Mouse (Mus musculus) adrenal gland, postnatal 25 days (tissue): Measurements from ENCODE around the gene 4930523C07Rik. TPM values are rescaled to one million over a fixed set of nuclear protein-coding genes. Genes with fewer than 3 reads are reported as not detected.

ENCODE experiments used
- DNase-seq: peaks from one replicate; pipeline ENCODE4 v3.0.0; 2021; ENCODE audit warnings: mixed read lengths
- total RNA-seq: library from RNA; stranded (reverse); gene quantifications from 2 replicates; pipeline ENCODE4 v1.2.3, GENCODE M21; 2021

4930523C07Rik gene
- total RNA-seq, 1 experiment from 2014 or later, result 8.7 TPM

DNA sequence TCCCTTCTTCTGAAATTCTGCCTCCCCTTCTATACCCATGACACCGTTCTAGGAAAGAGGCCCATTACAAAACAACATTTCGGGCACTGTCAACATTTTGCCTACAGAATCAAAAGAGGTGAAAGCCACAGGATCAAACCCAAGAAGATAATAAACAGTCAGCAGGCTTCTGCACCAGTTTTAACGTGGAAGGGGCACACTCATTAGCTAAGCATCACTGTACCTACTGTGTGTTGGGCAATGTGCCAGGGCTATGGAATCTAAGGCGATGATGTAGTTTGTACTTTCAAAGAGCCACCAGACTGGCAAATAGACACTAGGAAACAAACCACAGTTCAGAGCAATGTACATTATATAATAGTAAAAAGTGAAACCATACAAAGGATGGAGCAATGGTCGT, 1.8 kb downstream of the 4930523C07Rik start:
- no peak for DNase-seq

DNA sequence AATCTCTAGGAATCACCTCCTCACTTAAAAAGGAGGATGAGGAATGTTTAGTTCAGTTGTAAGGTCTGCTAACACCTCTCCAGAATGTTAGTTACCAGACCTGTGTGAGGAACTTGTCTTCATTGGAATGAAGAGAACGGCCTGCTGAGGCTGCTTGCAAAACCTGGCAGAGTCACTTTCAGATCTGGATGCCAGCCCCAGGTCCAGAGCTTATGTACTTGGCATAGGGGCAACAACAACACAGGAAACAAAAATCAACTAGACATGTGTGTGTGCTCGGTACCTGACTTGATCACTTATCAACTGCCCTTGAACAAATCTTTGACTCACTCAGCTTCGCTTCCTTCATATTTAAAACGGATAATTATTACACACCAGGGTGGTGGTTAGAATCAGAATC, 2.6 kb downstream of the 4930523C07Rik start:
- peak; percentile 10 for DNase-seq

DNA sequence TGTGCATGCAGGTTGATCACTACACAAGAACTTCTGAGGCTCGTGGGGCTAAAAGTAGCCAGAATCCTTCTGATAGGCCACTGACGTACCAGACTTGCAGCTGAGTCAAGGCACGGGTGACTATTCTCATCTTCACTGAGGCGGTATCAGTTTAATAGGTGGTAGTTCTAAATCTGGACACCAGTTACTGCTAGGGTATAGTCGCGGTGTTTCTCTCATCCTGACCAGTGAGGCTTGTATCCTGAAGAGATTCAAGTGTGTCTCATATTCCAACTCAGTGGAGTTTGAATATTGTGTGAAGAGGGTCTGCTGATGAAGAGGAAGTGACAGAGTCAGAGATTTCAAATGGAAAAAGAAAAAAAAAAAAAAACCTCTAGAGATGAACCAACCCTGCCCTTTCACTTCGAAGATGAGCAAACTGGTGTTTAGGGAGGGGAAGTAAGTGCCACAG, 3.3 kb downstream of the 4930523C07Rik start:
- no peak for DNase-seq

DNA sequence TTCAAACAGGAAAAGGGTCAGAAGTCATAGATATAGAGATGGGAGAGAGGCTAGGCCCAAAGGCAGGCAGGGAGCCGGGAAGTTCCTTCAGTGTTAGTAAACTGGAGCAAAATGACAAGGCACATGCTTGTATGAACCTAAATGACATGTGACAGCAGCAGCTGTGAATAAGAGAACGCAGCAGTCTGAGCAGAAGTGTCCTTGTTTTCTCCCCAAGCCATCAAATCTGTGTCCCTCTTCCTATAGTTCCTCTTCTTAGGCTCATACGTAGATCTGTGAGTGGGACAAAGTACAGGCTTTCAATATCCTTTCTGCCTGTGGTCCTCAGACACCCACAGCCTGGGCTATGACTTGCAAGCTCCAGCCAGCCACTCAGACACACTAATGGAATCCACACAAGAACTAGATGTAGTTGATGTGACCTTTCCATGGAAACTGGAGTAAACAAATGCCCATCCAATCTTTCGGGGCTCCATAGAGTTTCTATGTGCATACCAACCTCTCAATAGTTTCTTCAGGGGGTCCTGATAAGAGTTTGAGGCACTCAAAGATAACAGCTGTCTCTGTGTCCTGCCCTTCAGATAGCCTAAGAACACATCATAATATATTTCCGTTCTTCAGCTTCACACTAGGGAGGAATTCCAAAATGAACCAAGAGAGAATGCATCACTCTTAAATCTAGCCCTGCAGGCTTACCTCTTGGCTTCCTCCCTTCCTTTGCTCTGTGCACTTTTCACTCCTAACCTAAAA, 5.1 kb downstream of the 4930523C07Rik start:
- DNase-seq, result no peak

DNA sequence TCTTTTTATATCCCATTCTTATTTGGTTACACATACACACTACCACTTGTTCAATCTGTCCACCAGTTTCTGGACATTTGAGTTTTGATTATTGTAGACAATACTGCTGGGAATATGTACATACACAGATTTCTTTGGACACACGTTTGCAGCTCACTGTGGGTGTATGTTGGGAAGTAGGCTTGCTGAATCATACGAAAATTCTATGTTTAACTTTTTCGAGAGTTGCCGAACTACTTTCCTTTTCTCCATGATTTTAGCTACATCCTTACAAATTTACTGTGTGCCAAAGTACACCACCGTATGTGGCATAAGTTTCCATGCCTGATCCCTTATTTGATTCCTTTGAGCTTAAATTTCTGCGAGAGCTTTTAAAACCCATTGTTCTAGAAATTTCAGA, 6.7 kb downstream of the 4930523C07Rik start:
- no peak for DNase-seq

DNA sequence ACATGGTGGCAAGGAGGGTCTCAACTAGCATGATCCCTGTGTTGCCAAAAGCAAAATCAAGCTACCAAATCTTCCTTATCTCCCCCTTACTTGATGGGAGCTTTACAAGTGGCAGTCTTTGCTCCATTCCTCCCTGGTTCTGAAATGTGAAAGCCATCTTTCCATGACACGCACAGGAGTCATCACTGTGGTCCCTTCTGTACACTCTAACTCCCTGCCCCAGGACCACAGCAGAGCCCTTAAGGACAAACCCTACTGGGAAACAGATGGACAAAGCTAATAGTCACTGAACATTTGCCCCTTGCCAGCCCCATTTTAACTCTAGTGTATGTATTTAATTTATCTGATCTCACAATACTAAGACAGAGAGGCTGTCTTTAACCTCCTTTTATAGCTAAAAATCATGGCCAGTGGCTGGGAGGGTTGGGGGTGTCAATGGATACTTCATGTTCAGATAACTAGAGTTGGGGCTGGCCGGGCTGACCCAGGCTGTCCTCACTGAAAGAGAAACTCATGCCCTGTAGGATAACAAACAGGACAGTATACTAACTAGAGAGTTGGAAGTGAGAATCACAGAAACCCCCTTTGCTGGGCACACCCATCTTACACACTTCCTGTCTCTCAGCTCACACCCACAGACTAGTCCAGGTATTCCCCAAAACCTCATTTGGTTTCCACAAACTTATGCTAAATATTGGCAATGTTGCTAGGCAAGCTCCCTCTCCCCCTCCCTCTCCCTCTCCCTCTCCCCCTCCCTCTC, 8.6 kb downstream of the 4930523C07Rik start:
- DNase-seq, result no peak

DNA sequence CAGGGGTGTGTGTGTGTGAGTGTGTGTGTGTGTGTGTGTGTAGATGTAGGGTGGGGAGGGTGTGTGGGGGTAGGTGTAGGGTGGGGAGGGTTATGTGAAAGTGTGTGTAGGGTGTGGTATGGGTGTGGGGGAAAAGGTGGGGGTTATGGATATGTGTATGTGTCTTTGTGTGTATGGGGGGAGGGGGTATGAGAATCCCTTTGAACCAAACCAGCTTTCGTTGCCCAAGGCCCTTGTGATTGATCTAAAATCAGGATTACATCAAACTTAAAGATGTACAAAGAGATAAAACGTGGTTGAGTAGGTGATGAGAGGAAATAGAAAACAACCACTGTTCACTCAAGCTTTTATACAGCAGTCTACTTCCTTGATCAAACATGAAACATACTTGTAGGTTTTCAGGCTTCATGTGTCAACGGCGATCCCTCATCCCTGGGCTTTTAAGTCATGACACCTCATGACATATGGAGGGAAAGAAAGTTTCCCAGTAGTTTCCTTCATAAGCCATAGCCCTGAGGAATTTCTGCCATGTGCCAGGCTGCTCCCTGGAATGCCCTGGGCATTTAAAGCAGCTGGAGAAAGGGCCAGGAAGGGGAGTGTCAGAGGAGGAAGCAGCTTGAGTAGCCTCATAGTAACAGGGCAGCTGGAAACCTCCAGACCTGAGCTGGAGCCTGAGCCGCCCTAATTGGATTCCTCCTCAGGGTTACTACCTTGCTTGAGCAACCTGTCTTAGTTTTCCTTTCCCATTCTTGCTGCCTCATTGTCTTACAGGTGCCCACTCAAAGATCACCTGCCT, 9.5 kb downstream of the 4930523C07Rik start:
- no peak for DNase-seq

DNA sequence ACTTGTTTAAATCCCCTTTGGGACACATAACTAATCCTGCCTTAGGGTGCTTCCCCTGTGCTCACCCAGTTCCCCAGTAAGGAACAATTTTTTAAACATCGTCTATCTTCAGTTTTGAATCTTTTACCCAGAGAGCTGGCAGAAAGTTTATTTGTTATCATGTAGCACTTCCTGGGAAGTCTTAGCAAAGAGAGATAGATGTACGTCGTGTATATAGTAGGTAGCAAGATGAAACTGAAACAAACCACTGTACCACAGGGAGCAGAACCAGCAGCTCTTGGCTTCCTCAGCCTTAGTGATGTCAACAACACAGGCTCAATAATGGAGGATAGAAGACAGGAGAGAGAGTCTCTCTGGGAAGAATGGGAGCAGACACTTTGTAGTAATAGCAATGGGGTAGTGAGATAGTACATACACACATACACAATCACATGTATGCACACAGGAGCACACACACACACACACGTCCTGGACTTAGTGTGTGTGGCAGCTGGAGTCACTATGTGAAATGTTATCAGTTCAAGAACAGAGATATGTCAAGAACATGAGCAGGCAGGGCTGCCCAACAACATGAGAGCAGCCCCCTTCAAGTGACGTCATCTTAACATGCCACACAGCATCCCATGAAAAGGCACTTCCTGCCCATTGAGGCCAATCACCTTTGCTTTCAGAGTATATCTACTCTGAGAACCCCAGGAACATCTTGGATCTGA, 10.3 kb downstream of the 4930523C07Rik start:
- DNase-seq, result no peak

DNA sequence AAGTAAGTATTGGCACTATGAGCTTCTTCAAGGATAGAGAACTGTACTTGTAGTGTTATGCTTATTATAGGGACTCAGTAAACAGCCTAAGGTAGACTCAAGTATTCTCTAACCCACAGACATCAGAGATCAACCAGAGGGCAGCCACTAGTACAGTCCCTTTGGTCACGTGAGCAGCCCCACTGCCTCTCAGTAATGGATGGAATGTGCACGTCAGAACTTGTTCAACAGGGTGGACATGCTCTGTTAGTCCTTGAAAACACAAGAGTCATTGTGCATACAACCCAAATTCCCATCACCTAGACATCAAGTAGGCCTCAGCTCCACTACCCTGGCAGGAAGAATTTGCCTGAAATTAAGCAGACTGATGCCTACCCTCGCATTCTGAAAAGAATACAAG, 13.5 kb downstream of the 4930523C07Rik start:
- no peak for DNase-seq

DNA sequence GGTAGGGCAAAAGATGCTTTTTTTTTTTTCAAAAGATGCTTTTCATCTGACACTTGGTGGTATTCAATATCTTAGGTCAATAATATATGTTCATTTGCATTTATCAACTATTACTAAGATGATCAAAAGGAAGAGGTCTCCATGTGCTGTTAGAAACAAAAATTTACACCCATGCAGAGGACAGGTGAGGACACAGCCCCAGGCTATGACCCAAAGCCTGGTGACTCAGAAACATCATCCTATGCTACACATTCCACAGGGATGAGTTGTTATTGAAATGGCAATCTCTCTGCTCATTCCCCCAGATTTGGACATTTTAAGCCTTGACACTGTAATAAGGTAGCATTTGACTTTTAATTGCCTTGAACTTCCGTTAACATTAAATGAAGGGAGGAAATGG, 15.7 kb downstream of the 4930523C07Rik start:
- no peak for DNase-seq

DNA sequence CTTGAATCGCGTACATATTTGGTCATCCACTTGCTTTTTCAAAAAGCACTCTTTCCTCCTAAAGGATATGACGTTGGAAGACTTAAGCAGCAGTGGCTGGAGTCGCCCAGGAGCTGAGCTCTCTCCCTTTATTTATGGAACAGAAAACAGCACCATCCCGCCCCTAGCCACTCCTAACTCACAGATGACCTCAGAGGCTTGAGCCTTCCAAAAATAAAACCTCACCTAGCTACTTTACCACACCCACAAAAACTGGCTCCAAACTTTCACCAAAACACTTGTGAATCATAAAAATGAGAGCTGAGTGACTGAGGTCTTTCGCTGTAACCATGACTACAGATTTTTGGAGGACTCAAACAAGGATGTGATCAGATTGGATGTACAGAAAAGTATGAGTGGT, 16.4 kb downstream of the 4930523C07Rik start:
- no peak for DNase-seq

DNA sequence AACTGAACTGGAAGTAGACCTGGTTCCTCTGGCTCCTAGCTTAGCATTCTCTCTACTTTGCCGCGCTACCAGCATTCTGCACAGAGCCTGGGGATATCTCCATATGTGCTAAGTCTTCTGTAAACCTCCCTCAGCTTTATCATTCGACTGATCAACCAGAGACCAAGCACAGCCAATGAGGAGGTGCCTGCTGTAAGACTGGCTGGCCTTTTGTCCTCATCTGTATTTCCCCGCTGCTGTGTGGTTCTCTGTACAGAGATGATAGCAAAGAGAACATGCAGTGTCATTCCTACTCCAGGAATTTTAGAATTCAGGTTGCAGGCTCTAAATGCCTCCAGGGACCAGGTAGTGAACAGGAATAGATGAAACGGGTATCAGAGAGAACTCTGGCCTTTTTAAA, 17.1 kb downstream of the 4930523C07Rik start:
- no peak for DNase-seq

DNA sequence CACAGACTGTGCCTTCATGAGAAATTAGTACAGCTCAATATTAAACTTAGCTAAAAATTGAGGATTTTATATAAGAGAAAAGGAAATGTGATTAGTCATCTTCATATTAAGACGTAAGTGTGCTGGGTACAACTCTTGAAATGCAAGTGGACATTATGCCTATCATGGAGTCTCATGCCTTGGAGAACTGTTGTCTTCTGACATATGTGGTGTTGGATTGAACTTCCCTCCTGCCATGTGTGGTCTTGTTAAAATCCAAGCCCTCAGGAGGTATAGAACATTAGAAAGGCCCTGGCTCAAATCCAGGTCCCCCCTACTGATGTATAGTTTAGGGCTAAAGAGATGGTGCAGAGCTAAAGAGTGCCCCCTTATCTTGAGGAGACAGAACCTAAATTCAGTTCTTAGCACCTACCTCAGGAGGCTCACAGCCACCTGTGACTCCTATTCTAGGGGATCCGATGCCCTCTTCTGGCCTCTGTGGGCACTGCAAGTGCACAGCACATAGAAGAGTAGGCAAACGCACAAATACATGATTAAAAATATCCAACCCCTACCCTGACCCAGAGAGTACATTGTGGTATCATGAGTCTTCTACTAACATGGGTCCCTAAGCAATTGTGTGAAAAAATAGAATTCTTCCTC, 17.7 kb downstream of the 4930523C07Rik start:
- DNase-seq, result peak; percentile 43

DNA sequence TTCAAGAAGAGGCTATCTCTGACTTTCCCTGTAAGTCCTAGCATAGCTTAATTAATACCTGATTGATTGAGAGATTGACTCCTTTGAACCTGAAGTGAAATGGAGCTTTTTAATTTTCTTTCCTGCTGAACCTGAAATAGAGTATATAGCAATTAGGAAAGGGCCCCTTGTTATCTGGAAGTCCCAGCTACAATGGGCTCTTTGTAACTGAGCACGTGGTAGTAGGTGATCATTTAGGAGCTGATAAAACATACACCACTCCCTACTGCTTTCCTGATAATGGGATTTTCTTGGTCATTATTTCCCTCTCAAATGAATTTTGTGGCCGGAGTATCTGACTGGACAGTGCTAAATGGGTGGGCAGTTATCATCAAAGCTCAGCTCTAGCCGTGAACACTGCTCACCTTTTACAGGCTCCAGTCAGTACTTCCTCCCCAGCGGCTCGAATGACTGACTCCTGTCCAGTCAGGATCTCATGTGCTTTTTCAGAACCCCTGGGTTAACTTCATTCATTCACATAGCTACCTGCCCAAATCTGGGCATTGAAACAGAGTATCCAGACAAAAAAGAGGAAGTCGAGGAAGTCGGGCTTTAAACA, 20.5 kb downstream of the 4930523C07Rik start:
- DNase-seq, result no peak

DNA sequence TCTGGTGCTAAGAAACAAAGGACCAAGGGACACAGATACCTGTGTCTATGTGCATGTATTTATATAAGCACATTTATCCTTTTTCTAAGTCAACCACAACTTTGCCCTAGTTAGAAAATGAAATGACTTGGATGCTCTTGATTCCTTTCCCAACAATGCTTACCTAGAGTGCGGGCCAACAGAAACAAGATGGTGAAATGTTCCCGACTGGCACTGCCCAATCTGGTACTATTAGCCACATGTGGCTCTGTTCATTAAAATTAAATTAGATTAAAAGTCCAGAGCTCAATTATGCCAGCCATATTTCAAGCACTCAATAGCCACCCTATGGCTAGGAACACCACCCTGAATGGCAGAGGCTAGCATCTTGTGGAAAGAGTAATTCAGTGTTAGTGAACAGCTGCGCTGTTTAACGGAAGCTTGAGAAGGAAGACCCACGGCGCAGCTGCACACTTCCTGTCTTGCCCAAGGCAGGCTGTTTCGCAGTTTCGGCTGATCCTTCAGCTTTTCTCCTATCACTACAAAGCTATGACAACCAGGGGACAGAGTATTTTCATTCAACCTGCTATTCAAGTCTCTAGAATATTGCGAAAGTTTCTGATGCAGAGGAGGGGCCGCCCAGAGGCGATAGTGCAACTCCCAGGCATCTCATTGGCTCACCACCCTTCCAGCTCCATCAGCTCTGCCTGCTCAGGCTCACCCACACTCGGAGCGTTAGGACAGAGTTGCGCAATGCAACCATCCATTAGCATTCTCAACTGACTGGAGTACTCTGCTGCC, 34.9 kb downstream of the 4930523C07Rik start:
- DNase-seq, result peak; percentile 36

DNA sequence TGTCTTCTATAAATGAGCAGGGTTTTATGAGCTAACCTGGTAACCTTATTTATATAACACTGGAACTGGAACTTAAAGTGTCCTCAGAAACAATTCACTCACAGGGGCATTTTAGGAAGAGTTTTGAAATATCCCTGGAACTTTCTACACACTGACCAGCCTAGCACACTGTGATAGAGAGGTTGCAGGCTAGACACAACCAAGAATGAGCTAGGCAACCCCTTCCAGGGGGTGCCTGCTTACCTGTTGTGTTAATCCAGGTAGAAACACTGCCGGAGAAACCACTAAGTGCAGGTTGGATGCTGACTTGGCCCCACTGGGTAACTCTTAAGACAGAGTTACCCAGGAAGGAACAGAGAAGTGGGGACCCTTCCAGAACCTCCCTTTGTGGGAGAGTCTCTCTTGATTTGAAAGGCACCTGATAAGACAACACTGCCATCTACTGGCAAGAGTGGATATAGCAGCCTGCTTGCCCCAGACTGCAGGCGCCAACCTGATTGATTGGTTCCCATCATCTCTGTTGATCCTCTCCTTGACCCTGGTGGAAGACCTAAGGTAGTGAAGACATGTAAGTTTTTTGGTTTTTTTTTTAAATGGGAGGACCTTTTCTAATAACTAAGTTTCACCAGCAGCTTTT, 36.7 kb downstream of the 4930523C07Rik start:
- peak; percentile 77 for DNase-seq

DNA sequence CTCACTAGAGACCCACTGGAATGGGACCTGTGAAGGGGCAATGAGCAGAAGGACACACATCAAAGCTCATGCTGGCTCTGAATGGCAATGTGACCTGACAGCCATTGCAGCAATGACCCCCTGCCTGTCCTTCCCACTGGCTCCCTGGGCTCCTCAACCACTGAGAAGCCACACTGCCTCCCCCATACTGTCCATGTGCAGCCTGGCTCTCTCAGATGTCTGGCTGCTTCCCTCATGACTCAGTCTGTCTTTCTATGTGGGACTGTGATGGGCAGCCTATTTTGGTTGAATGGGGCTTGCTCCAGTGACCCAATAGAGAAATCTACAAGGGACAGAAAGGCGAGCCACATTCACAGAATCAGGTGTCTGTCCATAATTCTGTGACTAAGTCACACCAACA, 38.5 kb downstream of the 4930523C07Rik start:
- no peak for DNase-seq

DNA sequence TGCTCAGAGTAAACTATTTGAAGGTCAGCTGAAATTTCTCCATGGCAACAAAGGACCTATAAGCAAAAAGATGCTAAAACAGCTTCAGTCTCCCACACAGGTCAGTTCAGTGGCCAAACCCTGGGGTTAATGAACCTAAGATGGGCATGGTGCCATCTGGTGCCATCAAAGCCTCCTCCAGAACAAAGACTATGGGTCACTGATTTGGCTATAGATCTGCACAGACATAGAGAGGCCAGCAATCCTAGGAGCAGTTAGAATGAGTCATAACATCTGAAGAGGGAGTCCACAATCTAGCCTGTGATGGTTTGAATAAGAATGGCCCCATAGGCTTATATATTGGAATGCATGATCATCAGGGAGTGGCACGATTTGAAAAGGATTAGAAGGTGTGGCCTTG, 40.1 kb downstream of the 4930523C07Rik start:
- no peak for DNase-seq

DNA sequence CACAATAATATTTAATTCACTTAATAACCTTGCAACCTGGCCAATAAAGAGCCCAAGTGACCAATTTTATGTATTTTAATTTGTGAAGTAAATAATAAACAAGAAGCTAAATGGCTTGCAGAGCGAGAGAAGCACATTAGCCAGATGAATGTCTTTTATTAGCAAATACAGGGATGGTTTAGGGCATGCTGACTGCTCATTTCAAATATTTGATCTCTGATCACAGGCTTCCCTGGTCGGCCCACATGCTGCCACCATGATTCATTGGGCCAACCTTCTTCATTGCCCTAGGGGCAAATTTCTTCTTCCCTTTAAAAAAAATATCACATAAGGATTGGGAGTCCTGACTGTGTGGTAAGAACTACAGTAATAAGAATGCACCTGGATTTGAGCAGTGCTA, 42.5 kb downstream of the 4930523C07Rik start:
- no peak for DNase-seq
